Mouse (Mus musculus) cerebellum, adult 11-12 months (tissue): Measurements from ENCODE around the gene Xxylt1.
"Not testable (repeated sequence)": the region's sequence is repeated elsewhere in the genome, so short reads cannot be mapped to it uniquely, and the experiment has no call there.

Source experiments
- DNase-seq: peaks from one replicate; pipeline ENCODE4 v3.0.0; 2022

Xxylt1 gene

DNA sequence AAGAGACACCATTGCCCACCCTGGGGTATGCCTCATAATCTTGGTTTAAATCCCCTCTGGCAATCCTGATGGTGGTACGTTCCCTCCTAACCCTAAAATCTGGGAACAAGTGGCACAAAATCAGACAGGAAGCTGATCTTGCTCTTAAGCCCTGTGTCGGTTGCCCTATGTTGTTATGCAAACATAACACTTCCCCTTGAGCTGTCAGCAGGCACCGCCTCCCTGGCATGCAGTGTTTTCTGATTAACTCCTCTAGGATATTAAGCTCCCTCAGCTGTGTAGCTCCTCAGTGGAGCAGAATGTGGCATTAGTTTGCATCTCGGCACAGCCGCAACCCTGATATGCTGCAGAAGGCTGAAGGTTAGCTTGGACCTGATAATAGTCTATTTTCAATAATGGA lies 58.9 kb downstream of the Xxylt1 start:
- no peak for DNase-seq

DNA sequence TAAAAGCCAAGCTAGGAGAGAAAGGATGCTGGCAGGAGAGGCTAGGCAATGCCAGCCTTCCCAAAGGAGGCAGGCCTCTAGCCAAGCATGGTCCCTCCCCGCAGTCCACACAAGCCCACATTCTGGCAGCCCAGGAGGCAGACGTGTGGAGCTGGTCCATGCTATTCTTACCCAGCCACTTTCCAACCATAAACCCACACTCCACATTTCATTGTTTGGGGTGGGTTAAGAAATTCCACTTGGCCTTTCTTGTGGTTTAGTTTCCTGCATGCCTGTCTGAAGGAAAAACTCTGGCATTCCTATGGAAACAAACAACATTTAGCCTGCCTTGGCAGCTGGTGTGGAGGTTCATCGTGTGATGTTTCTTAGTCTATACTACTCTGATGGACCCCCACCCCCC lies 61.7 kb downstream of the Xxylt1 start:
- no peak for DNase-seq

DNA sequence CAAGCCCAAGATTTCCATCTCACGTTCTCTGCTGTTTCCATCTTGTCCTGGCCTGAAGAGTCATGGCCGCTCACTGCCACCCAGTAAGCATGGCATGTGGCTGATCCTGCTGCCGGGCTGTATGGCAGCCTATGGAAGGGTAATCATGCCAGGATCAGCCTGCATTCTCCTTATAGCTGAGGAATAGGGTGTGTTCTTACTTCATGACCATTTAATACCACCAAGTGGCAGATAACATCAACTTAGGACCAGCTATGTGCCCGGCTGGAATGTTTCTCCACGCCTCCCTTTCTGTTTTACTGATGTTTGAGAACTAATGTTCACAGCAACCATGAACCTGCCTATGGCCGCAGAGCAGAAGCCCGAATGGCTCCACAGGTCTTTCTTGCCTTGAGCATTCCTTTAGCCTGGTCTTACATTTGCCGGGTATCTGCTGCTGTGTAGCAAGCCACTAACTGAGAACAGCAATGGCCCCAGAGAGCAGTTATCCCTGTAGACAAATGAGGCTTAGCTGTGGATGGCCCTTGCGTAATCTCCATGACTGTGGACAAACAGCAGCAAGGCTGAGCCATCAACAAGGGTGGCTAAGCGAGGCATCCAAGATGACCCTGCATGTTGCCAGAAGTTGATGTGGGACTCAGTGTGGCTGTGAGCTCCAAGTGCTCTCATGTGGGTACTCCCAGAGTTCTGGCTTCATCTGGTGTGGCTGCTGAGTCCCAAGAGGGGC lies 63.4 kb downstream of the Xxylt1 start:
- DNase-seq, result no peak

DNA sequence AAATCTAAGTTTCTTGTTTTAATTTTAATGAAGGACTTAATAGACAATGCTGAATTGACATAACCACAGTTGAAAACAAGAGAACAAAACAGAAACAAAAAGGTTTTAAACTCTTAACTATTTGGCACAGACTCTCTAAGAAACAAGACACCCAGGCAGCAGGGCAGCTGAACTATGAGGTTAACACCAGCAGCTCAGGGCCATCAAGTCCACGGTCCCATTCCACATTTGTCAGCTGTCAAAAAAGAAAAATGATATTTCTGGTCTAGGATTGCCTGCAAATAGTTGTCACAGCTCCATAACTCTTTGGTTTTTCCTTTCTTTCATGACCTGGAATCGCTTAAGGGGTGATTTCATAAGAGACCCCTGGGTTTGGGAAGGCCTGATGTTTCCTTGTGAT lies 64.6 kb downstream of the Xxylt1 start:
- no peak for DNase-seq

DNA sequence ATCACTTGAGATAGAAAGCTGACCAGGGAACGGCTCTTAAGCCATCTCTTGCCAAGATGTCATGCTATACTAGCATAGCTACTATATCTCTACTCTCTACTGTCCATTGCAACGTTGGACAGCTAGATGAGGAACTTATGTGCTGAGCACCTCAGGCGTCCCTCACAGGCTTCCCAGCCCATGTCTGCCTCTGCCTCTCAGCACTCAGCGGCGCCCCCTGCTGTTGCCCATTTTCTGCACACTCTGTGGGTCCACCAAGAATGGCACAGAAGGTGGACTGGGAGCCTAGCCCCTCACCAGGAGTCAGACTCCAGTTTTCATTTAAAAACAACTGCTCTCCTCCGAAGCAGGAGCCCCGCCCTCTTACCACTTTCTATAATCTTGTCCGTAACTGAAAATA lies 65.1 kb downstream of the Xxylt1 start:
- DNase-seq, result no peak

DNA sequence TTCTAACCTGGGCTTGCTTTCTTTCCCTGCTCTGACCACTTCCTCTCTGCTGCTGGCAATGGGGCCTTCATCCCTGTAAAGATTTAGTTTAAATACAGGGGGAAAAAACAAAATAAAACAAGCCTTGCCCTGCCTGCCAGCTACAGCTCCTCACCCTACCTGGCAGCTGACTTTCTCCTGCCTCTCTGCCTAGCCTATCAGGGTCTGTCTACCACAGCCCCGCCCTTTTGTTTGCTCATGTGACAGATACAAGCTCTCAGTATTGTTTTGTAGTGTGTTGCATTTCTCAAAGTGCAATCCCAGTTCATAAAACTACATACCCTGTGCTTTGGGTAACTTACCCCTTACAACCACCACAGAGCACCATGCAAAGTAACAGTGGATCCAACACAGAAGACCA lies 66.0 kb downstream of the Xxylt1 start:
- DNase-seq, result no peak

DNA sequence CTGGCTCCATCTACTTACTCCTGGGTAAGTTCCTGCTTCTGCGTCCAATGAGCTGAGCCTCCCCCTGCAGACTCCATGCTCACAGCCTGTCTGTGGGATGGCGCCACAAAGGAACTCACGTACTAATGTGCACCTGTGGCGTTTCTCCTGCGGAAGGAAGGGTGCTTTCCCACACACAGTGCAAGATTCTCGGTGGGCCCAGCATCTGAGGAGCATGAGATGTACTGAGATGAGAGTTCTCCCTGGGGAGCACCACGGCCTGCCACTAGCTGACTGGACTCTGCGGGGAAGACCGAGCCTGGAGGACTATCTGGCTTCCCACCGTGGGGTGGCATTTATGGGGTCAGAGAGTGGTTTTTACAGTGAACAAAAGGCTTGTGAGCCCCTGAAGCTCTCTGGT lies 69.0 kb downstream of the Xxylt1 start:
- no peak for DNase-seq

DNA sequence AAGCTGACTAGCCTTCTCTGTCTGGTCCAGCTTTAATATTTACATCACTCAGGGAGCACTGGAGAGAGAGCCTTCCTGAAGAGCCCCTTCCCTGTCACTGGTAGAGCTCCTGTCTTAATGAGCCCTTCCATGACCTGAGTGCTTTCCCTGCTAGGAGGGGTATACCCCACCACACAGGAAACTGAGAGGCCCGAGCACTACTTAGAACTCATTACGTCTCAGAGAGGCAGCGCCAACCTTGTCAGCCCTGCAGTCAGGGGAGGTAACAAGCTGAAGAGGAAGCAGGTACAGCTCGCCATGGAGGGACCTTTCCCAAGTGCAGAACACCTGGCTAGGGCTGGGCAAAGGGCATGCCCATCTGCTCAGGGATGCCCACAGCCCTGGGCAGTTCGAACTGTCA lies 70.8 kb downstream of the Xxylt1 start:
- no peak for DNase-seq

DNA sequence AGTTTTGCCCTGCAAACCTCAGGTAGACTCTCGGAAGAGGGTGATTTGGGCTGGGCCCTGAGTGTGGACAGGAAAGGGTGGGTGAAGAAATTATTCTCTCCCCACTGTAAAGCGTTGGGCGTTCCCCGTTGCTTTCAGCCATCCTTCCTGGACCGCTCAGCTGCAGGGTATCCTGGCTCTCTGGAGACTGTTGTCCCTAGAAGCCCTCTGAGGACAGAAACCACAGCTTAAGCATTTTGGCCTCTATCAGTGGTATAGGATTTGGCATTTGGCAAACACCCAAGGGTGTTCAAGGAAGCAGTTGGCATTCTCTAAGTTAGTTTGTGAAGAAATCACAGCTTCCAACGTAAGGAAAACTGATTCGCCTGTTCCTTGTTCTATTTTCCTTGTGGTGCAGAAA lies 72.9 kb downstream of the Xxylt1 start:
- DNase-seq, result no peak

DNA sequence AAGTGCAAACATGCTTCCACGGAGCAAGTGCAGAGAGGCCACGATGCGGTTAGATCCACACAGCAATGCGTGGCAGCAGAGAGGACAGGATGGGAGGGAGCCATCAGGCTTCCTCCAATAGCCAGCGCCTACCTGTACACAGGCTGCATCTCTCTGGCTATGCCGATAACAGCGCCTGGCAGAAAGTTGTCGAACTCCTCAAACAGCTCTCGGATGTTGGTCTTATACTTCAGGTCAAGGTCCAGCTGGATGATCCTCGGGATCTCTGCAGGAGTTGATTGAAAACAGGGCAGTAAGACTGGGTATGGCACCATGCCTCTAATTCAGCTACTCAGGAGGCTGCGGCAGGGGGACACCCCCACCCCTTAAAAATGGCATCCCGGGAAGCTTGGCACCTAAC lies 73.7 kb downstream of the Xxylt1 start:
- no peak for DNase-seq

DNA sequence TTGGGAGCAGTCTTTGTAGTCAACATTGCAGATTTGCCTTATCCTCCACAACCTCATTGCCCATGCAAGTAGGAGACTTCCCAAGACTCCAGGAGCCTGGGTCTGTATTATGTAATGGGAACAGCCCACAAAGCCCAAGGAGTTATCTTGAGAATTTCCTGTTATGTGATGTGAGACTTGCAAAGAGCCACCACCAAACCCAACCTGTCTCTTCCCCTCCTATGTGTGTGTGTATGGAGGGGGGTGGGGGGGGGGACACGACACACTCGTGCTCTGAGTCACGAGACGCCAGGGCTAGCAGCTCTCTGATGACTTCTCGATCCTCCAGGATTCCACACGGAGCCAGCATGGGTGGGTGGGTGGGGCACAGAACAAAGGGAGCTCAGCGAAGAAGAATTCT lies 75.5 kb downstream of the Xxylt1 start:
- DNase-seq, result no peak

DNA sequence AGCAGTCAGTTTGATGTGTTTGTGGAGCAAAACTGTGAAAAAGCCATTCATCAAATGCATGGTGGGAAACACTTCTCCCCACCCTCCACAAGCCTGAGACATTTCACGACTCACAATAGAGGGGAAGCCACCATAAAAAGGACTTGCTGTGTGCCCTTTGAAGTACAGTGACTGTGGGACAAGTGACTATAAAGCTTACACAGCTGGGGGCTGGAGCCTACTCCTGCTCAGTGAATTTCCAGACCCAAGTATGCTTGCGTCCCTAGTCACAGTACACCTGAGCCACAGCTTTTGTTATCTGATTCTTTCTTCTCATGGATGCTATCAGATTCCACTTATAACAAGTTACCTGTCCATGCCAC lies 76.9 kb downstream of the Xxylt1 start:
- DNase-seq, result no peak

DNA sequence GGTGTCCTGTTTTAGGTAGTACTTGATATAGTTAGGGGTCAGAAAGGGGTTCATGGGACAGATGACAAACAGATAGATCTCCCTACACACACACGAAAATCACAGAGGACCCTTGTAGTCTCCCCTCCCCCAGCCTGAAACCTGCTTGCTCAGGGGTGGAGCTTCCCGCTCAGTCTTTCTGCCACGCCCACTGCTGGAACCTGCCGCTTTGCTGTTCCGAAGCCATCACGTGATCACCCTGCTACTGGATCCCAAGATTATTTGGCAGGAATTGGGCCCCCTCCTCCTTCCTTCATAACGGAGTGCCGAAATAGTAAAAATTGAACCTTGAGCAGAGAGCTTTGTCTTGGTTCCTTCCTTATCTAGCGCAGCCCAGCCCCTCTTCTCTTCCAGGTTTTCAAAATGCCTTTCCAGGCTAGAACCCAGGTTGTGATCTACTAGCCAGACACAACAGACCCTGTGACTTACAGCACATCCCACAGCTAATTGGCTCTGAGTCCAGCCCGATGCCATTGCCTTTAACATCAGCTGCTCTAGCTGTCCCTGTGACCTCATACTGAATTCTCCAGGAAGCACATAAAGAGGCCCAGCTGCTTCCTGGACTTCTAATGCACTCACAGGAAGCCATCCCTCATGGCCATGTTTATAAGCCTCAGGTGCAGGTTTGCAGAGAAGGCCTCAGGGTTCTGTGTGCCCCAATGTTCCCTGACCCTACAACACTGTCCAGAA lies 77.5 kb downstream of the Xxylt1 start:
- not testable (repeated sequence) for DNase-seq

DNA sequence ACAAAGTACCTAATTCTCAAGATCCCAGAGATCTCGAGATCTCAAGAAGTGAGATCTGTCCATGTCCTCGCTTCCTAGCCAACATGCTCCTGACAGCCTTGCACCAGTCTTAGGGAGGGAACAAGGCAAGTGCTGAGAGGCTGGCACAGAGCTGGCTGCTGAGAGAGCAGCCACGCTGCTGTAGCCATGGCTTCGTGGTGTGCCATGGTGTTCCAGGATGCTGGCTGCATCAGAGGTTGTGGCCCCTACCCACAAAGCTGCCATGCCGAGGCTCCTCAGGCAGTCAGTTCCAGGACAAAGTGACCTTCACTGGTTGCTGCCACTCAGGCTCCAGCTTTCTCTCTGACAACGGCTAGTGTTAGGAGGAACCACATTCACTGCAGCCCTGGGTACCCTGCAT lies 78.3 kb downstream of the Xxylt1 start:
- no peak for DNase-seq

DNA sequence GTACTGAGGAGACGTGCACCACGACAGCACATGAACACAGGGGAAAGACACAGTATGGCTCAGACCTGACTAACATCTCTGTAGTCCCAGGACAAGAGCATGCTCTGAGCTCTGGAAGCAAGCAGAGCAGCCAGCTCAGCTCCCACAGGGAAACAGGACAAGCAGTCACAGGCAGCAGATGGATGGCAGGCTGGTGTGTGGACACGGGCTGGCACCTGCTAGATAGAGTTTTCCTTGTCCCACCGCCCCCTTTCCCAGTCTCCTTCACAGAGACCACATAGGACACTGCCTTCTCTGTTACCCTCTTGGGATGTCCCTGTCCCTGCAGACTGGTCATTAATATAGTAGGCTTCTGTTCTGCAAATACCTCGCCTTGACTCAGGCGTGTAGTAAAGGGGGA lies 79.1 kb downstream of the Xxylt1 start:
- DNase-seq, result peak; percentile 44

DNA sequence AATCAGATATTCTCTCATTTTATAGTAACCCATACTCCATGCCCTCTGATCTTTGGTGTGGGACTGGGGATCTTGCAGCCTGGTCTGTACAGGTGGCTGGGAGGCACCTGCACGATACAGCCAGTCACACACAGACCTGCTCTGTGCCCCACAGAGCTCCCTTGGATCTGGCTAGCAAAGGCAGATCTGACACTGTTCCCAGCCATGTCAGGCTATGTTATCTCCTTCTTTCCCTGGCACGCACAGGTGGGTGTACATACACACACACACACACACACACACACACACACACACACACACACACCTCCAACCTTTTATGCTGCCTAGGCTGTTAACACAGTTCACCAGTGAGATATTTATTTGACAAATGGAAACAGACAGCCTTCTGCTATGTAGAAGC lies 82.5 kb downstream of the Xxylt1 start:
- peak; percentile 64 for DNase-seq

DNA sequence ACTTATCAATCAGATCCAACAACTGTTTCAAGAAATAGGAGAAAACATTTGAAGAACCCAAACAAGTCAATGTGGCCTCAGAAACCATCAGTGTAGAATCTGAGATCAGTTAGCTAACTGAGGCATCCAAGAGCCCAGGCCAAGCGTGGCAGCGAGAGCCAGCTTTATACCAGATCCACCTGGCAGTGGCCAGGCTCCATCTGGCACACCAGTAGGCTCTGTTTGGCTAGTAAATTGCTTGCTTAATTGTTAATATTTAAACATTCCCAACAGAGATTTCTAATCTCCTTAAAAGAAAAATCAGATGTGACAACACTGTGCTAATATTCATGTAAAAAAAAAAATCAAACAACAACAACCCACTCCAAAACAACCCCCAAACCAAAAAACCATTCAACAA lies 83.2 kb downstream of the Xxylt1 start:
- peak; percentile 91 for DNase-seq

DNA sequence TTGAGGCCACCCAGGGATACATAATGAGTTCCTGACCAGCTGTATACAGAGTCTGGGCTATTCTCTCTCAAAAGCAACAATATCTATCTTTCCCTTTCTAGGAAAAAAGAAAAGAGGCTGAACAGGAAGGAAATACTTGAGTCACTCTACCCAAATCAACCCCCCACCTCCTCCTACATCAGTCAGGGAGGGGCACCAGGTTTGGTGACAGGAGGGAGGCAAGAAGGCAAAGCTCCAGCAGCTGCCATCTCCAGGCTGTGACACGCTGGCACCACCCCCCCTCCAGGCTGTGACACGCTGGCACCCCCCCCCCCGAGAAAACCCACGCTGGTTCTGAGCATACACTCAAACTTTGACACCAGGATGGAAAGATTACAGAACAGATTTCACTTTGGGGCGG lies 85.8 kb downstream of the Xxylt1 start:
- no peak for DNase-seq

DNA sequence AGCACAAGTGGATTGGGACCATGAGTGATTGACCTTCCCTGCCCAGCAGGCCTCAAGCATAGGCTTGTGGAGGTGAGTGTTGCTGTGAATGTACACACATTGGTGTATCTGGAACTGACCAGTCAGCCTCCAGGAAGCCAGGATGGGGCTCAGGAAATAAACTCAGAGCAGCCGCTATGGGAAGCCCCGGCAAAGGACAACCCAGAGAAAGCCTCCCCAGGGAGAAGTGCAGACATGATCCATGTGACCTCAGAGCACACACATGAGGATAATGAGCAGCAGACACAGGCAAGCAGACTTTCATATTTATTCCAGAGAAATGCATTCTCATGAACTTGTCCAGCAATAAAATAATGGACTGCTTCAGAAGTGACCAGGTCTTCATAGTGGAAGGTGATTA lies 86.4 kb downstream of the Xxylt1 start:
- no peak for DNase-seq

DNA sequence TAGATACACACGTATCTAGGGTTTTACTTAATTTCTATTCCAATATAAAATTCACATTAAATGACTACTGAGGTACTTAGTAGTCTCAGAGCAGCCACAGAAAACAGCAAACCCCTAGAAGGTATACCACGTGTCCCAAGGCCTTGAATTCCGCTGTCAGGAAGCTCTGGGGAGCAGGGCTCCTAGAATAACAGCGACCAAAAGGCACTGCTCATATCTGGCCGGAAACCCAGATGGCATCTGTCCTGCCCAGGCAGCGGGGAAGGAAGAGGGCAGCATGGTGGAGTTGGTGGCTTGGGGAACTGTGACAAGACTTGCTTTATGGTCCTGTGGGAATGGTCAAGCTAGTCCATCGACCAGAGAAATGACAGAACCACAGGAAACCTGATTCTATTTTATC lies 86.9 kb downstream of the Xxylt1 start:
- no peak for DNase-seq

DNA sequence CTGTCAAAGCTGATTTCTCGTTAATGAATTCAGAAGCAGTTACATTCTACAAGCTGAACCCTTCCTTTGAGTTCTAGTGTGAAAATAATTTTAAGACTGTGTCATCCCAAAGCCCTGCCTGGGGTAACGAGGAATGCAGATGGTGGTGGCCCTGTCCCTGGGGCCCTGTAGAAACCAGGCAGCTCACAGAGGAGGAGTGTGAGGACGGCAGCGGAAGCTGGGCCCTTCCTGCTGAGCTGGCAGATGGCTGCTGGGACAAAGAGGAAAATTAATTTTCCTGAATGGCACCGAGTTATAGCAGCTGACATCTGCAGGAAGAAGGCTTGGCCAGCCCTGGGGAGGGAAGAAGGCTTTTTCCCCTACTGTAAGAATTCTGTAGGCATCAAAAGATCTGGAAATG lies 88.7 kb downstream of the Xxylt1 start:
- peak; percentile 80 for DNase-seq

DNA sequence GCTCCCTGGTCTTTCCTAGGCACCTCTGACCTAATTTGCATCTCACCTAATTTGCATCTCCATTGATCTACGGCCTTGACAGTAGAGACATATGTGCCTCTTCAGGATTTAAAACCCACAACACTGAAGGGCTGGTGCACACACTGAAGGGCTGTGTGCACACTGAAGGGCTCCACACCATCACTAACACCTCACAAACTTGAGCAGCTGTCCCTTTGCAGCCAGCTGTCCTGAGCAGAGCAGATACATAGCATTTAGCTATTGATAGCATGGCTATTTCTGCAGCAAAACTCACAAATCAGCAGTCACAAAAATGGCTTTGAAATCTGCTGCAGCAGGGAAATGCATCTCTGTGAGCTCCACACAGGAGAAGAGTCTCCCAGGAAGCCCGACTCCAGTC lies 90.6 kb downstream of the Xxylt1 start:
- no peak for DNase-seq

DNA sequence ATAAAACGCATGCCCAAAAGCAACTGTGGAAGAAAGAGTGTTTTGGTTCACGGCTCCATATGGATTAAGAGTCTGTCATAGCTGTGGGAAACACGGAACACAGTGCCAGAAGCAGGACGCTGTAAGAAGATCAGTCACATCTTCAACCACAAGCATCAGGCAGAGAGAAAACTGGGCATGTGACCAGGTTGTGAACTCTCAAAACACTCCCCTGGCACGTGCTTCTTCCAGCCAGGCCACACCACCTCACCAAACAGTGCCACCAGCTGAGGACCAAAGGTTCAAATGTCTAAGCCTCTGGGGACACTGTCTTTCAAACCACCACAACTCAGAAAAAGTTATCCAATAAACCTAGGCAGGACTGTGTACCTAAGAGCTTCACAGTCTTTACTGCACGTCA lies 93.0 kb downstream of the Xxylt1 start:
- no peak for DNase-seq

DNA sequence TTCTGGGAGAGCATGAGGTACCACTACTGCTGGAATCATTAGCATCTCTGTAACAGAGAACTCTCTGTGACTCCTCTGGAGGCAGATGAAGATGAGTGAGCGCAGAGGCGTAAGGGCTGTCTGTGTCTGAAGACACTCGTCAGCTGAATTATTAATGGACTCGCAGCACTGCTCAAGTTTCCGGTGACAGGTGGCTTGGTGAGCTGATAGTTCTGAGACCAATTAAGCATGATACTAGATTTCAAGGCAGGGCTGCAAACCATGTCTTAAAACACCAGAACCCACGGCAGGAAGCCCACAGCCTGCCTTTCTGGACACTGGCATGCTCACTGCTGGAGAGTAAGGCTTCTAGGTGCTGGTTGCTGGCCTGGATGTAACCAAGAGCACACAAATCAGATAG lies 93.5 kb downstream of the Xxylt1 start:
- DNase-seq, result no peak
